Mouse (Mus musculus) Patski (cell line): ENCODE results near the gene Rnf168. TPM values are rescaled to one million over a fixed set of nuclear protein-coding genes. Genes with fewer than 3 reads are reported as not detected.

ENCODE experiments used
- ATAC-seq: fragments of 100-300 bp; one replicate; pipeline ENCODE4 v1.8.0; 2021
- CTCF ChIA-PET: fragments of 350-600 bp; sonication (Branson Sonifier 250); formaldehyde crosslinking; loops from one replicate; lab custom pipeline; 2022; ENCODE audit warnings: inconsistent platforms; lab: Charles Lee
- POLR2A ChIA-PET: fragments of 350-600 bp; sonication (Branson Sonifier 250); formaldehyde crosslinking; loops from one replicate; lab custom pipeline; 2022; ENCODE audit warnings: antibody characterized with exemption, inconsistent platforms; lab: Charles Lee
- DNase-seq: peaks from one replicate; pipeline ENCODE4 v3.0.0-alpha.2; 2011; ENCODE audit warnings: low read depth, low spot score
- H3K27me3 ChIP-seq: fragments of 371-371 bp; one replicate; pipeline ENCODE4 v1.5.1; 2021
- CTCF ChIP-seq: fragments of 100-300 bp; IDR thresholded peaks from one replicate; pipeline ENCODE4 v1.5.1; 2021
- in situ Hi-C: fragments of 300-500 bp; cut with MboI; formaldehyde crosslinking; loops from 3 replicates; pipeline ENCODE4 v1.11.1; 2018; ENCODE audit warnings: low pct_unique_long_range_greater_than_20kb, mixed read lengths
- polyA plus RNA-seq: library from polyadenylated mRNA; unstranded; gene quantifications from one replicate; pipeline ENCODE4 v1.2.3, GENCODE M21; 2021

Rnf168 gene
- polyA plus RNA-seq, 1 experiment from 2014 or later, result 13.8 TPM

- in situ Hi-C loops, result no loop called here
- no peak for DNase-seq
- H3K27me3 ChIP-seq, result no peaks in the 10 kb centered on the region
- no peak for TF ChIP-seq CTCF
- ATAC-seq, result peak; percentile 51
- ChIA-PET CTCF (interaction anchor here (1.5 kb wide), 1 partner anchor 12 kb away, joined by 3 read pairs; no protein-coding TSS in a partner anchor), POLR2A (no interaction called here)
Observed at GRCm38 (mm10) chr16:32312859-32313258, 35.6 kb downstream of the Rnf168 start.

DNA sequence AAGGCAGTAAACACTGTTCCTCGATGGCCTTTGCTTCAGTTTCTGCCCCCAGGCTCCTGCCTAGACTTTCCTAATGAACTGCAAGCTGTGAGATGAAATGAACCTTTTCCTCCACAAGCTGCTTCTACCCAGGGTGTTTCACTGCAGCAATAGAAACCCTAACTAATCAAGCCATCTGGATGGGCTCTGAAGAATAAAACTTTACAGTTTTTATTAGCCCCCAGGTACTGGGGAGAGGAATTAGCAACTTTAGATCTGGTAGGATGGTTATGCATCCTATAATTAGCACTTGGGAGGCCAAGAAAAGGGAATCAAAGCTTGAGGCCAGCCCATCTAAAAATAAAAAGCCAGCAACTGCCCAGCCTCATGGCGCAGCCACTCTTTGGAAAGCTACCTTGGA is 39.3 kb downstream of the Rnf168 start:
- no peaks in the 10 kb centered on the region for H3K27me3 ChIP-seq
- in situ Hi-C loops, result no loop called here
- CTCF ChIA-PET, result no interaction called here
- no peak for TF ChIP-seq CTCF
- DNase-seq, result no peak
- no peak for ATAC-seq
- POLR2A ChIA-PET, result interaction anchor here (0.9 kb wide), 1 partner anchor 13 kb away, joined by 3 read pairs; no protein-coding TSS in a partner anchor

DNA sequence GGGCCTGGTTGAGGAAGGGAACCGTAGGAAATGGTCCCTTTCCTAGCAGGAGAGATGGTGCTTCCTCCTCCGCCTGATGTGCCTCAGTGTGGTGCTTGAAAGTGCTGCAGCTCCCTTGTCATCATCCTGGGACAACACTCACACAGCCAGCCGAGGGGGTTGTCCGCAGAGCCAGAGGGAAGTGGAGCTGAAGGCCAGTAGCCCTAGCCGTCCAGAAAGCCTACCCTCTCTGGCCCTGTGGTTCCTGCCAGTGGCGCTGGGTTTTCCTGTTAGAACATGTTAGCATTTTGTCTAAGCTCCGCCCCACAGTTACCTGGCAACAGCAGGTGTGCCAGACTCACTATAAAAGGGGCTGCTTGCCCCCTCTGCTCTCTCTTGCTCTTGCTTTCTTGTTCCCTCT is 46.7 kb downstream of the Rnf168 start:
- no peaks in the 10 kb centered on the region for H3K27me3 ChIP-seq
- POLR2A ChIA-PET, result no interaction called here
- TF ChIP-seq CTCF, result no peak
- CTCF ChIA-PET, result no interaction called here
- in situ Hi-C loops, result no loop called here
- no peak for ATAC-seq
- no peak for DNase-seq

DNA sequence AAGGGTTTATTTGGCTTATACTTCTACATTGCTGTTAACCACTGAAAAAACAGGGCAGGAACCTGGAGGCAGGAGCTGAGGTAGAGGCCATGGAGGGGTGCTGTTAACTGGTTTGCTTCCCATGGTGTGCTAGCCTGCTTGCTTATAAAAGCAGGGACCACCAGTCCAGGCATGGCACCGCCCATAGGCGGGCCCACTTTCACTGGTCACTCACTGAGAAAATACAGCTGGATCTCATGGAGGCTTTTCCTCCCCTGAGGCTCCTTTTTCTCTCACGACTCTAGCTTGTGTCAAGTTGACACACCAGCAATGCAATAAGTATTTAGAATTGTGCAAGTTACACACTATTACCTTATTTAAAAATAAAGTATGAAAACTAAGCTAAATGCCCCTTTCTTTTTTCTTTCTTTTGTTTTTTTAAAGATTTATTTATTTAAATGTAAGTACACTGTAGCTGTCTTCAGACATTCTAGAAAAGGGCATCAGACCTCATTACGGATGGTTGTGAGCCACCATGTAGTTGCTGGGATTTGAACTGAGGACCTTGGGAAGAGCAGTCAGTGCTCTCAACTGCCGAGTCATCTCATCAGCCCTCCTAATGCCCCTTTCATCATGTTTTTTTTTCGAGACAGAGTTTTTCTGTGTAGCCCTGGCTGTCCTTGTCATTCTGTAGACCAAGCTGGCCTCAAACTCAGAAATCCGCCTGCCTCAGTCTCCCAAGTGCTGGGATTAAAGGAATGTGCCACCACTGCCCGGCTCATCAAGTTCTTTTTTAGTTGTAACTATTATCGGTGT is 53.8 kb downstream of the Rnf168 start:
- DNase-seq, result no peak

DNA sequence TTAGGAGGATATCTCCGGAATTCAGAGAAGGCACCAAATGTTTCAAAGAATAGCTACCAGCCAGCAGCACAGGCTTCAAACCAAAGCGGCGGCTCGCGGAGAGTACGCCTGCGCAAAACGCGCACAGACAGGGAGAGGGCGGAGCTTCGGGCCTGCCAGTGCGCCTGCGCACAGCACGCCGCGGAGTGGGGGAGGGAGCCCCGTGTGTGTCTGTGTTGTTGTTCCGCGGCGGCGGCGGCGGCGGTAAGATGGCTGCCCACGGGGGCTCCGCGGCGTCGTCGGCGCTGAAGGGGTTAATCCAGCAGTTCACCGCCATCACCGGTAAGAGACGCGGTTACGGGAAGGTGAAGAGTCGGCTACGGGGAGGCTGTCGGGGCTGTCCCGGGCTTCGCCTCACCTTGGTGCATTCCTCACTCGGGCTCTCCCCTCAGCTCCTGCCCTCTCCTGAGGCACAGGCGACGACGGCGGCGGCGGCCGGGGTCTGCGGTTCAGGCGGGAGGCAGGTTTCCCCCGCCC is 54.8 kb downstream of the Rnf168 start, which contains the start of gene Ubxn7:
Gene Ubxn7, plus strand, starts transcription at position 218 of the 516 bp plus-strand sequence.
- no peak for TF ChIP-seq CTCF
- in situ Hi-C loops, result no loop called here

More for the DNA sequence above, 53.8 kb downstream of the Rnf168 start:
- in situ Hi-C loops, result no loop called here
- no peak for ATAC-seq
- CTCF ChIA-PET, result interaction anchor here (1.2 to 1.8 kb wide), 2 partner anchors 10 to 12 kb away, joined by 5 to 6 read pairs; no protein-coding TSS in a partner anchor
- no peaks in the 10 kb centered on the region for H3K27me3 ChIP-seq
- no peak for TF ChIP-seq CTCF
- POLR2A ChIA-PET, result interaction anchor here (1.0 to 1.1 kb wide), 2 partner anchors 65 to 99 kb away, joined by 3 to 6 read pairs; no protein-coding TSS in a partner anchor

DNA sequence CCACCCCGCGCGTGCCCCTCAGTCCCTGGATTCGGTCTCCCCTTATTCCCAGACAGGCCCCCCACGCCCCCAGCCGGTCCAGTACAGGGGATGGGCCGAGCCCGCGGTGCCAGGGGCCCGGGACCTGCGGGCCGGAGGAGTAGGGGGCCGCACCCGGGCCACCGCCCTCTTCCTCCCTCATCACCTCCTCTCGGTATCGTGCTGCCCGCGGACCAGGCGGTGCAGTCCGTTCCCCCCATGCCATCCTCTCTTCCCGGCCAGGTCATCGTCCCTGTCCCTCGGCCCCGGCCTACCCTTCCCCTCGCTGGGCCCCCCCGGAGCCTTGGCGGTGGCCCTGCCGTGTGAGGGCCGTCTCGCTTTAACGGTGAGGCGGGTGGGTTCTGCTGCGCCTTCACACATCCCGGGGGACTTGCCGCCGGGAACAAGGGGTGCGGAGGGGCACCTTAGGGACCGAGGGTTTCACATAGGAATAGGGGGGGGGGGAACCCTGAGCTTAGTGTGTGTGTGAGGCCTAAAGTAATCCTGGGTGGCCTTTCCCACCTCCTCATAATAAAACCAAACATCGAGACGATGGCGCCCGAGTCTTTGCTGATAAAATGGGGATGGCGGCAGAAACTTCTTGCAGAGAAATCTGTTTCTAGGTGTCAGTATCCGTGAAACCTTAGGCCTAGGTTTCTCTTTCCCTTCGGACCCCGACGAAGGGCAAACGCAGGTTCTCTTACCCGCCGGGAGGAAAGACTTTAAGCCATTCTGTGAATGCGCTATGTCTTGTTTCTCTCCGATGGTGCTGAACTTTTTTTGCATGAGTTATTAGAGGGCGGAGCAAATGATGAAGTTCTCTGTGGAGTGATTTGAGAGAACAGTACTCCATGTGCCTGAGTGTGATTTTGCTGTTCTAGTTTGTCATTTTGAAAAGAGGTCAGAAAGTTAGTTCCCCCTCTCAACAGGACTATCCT is 55.6 kb downstream of the Rnf168 start:
- CTCF ChIA-PET, result interaction anchor here (1.2 to 1.8 kb wide), 2 partner anchors 11 to 14 kb away, joined by 5 to 6 read pairs; no protein-coding TSS in a partner anchor
- DNase-seq, result no peak
- ATAC-seq, result peak; percentile 45
- TF ChIP-seq CTCF, result no peak
- no peaks in the 10 kb centered on the region for H3K27me3 ChIP-seq
- POLR2A ChIA-PET, result no interaction called here
- in situ Hi-C loops, result no loop called here

More for the DNA sequence above, 54.8 kb downstream of the Rnf168 start, which contains the start of gene Ubxn7:
- ChIA-PET CTCF (interaction anchor here (1.2 to 1.8 kb wide), 2 partner anchors 11 to 13 kb away, joined by 5 to 6 read pairs; no protein-coding TSS in a partner anchor), POLR2A (no interaction called here)
- ATAC-seq (peak; percentile 71), DNase-seq (no peak)
- no peaks in the 10 kb centered on the region for H3K27me3 ChIP-seq

- ATAC-seq, result no peak
- CTCF ChIA-PET, result no interaction called here
- no peaks in the 10 kb centered on the region for H3K27me3 ChIP-seq
- in situ Hi-C loops, result no loop called here
- POLR2A ChIA-PET, result no interaction called here
- no peak for TF ChIP-seq CTCF
- DNase-seq, result no peak
Observed at GRCm38 (mm10) chr16:32335146-32335545, 57.9 kb downstream of the Rnf168 start.

DNA sequence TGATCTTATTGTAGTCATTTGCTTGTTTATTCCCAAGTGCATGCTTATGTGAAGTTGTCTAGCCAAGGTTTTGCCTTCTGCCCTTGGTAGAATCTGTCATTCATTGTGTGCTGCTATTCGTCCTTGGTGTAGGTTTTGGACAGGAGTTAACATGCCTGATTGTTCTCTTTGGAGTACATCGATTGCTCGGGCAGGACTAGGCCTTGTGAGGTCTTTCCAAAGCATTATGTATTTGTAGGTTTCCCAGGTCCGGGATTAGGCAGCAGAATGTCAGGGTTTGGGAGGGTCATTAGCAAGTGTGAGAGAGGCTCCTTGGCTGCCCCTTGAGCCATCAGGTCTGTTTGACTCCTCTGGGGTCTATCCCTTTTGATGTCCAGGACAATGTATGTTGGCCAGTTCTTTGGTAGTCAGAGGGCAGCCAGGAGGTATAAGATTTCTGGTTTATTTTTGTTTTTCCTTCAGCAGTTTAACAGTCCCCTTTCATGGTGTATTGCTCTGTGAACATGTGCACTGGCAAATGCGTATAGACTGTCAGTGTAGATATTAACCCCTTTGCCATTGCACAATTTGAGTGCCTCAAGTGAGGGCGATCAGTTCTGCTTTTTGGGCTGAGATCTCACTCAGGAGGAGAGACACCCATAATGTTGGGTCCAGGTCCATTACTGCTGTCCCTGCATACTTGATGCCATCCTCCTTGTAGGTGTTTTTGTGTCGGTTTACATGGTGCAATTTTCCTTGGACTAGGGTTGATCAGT is 58.9 kb downstream of the Rnf168 start:
- in situ Hi-C loops, result no loop called here
- no peak for DNase-seq
- ChIA-PET POLR2A (no interaction called here), CTCF (no interaction called here)
- H3K27me3 ChIP-seq, result no peaks in the 10 kb centered on the region
- ATAC-seq, result no peak
- TF ChIP-seq CTCF, result no peak

GRCm38 (mm10) chr16:32337001-32337400 is 59.7 kb downstream of the Rnf168 start:
- DNase-seq (no peak), ATAC-seq (no peak)
- POLR2A ChIA-PET, result interaction anchor here (0.6 kb wide), 1 partner anchor 15 kb away, joined by 4 read pairs; no protein-coding TSS in a partner anchor
- H3K27me3 ChIP-seq, result no peaks in the 10 kb centered on the region
- CTCF ChIA-PET, result no interaction called here
- in situ Hi-C loops, result no loop called here
- TF ChIP-seq CTCF, result no peak
